Mouse (Mus musculus): ENCODE results near the gene Cpm. TPM values are rescaled to one million over a fixed set of nuclear protein-coding genes. Genes with fewer than 3 reads are reported as not detected.

The Cpm gene
- polyA plus RNA-seq (2014; fragmentation: Nextera tagmentation; extraction: Ambion mirVana), result 4.2 and 4.4 TPM in 2 replicates

DNA sequence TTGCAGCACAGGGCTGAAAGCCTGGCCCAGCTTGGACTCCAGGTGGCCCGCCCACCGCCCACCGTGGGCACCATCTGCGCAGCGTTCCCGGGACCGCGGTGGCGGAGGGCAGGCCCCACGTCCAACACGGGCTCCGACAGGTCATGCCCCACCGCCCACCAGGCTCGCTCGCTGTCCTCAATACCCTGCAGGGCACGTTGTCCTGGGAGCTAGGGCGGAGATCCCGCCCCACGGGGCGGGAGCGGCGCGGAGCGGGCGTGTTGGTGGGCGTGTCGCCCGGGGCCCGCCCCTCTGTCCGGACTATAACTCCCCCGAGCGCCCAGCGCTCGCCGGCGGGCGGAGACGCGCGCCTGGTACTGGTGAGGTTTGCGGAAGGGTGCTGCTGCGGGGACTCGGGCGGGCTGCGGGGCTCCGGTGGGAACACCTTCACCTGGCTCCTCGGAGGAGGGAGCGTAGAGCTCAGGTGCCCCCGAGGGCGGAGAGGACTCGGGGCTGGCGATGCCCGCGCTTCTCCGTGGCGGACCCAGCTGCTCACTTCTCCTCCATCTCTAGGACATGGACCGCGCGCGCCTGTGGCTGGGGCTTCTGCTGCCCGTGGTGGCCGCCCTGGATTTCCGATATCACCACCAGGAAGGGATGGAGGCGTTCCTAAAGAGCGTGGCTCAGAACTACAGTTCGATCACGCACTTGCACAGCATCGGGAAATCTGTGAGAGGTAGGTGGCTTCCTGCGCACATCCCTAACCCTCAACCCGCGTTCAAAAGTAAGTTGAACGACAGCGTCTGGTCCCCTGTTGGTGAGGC lies at the start of gene Cpm:
Cpm (plus strand) TSS at position 332 of the 803 bp plus-strand sequence.
- peaks cover 16% of the 10 kb centered on the region for H3K27me3 ChIP-seq (ENCODE audit: control insufficient read depth, insufficient read depth, low read length)
- under 1% methylated on average over 69 of the region's 73 CpGs for WGBS
- H3K36me3 ChIP-seq (ENCODE audit: control insufficient read depth, insufficient read depth, low read length), result no peaks in the 10 kb centered on the region
- H3K4me2 ChIP-seq (ENCODE audit: low read depth, low read length), result peak within 1 kb of the TSS; percentile 90
- H3K9me3 ChIP-seq (ENCODE audit: control insufficient read depth, low read length), result no peaks in the 10 kb centered on the region
- H3K4me3 ChIP-seq (ENCODE audit: low read depth, low read length), result peak within 1 kb of the TSS; percentile 46
- no peak within 1 kb of the TSS for H3K27ac ChIP-seq (ENCODE audit: low read depth, low read length)
- peak within 1 kb of the TSS; percentile 37 for H3K9ac ChIP-seq (replicated peaks; ENCODE audit: low read depth, low read length)
- ATAC-seq (ENCODE audit: low read depth), result peak; percentile 85
- 0 out of 2 replicates have a peak, but pooled peaks cover 5% of the 10 kb centered on the region for H3K4me1 ChIP-seq (ENCODE audit: control insufficient read depth, insufficient read depth, low read length)

GRCm38 (mm10) chr10:117579771-117580284 lies 49.5 kb upstream of the Cpm start:
- H3K4me1 ChIP-seq (ENCODE audit: control insufficient read depth, insufficient read depth, low read length), result no peaks in the 10 kb centered on the region
- no peaks in the 10 kb centered on the region for H3K27me3 ChIP-seq (ENCODE audit: control insufficient read depth, insufficient read depth, low read length)
- H3K9ac ChIP-seq (replicated peaks; ENCODE audit: low read depth, low read length), result no peak overlapping the region
- no peaks in the 10 kb centered on the region for H3K9me3 ChIP-seq (ENCODE audit: control insufficient read depth, low read length)
- H3K36me3 ChIP-seq (ENCODE audit: control insufficient read depth, insufficient read depth, low read length), result no peaks in the 10 kb centered on the region
- no peak overlapping the region for H3K27ac ChIP-seq (ENCODE audit: low read depth, low read length)
- H3K4me3 ChIP-seq (ENCODE audit: low read depth, low read length), result no peak overlapping the region
- ATAC-seq (ENCODE audit: low read depth), result no peak
- no peak overlapping the region for H3K4me2 ChIP-seq (ENCODE audit: low read depth, low read length)
- 72% methylated on average over 9 of the region's 9 CpGs for WGBS

DNA sequence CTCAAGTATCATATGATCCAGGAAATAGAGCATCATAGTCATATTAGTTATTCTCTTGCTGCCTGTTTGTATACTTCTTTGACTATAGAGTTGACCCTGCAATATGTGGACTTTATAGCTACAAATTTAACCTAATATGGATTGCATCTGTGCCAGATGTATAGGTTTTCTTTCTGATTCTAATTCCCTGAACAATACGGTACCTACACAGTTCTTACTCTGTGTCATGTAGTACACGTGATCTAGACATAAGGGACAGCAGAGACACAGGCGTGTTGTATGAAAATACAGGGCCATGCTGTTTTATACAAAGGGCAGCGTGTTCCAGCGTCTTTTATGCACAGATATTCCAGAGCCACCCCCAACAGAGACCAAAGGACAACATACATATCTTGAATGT lies 48.9 kb upstream of the Cpm start:
- H3K9ac ChIP-seq (replicated peaks; ENCODE audit: low read depth, low read length), result no peak overlapping the region
- 89% methylated on average over 5 of the region's 5 CpGs for whole genome bisulfite sequencing
- no peak for ATAC-seq (ENCODE audit: low read depth)
- H3K4me1 ChIP-seq (ENCODE audit: control insufficient read depth, insufficient read depth, low read length), result no peaks in the 10 kb centered on the region
- no peaks in the 10 kb centered on the region for H3K9me3 ChIP-seq (ENCODE audit: control insufficient read depth, low read length)
- no peaks in the 10 kb centered on the region for H3K27me3 ChIP-seq (ENCODE audit: control insufficient read depth, insufficient read depth, low read length)
- H3K4me2 ChIP-seq (ENCODE audit: low read depth, low read length), result no peak overlapping the region
- no peak overlapping the region for H3K27ac ChIP-seq (ENCODE audit: low read depth, low read length)
- no peaks in the 10 kb centered on the region for H3K36me3 ChIP-seq (ENCODE audit: control insufficient read depth, insufficient read depth, low read length)
- no peak overlapping the region for H3K4me3 ChIP-seq (ENCODE audit: low read depth, low read length)

DNA sequence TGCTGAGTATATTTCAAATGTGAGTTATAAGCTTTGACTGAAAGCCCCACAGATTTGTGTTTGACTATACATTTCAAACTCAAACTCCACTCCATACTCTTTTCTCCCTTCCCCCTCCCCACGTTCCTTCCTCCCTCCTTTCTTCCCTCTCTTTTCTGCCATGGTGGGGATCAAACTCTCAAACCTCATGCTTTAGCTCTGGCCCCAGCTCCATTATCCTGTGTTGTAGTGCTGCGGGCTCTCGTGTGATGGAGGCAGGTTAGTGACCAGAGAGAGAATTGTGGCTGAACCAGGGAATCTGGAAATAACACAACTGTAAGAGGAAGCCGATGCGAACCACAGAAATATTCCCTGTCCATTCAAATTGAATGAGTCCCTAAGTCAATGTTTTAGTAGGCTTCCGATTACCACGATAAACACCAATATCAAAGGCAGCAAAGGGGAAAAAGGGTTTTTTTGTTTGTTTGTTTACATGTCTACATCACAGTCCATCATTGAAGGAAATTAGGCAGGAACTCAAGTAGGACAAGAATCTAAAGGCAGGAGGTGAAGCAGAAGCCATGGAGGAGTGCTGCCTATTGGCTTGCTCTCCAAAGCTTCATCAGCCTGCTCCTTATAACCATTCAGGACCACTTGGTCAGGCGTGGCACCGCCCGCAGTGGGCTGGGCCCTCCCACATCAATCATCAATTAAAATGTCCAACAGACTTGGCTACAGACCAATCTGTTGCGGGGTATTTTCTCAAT lies 48.1 kb upstream of the Cpm start:
- Histone ChIP-seq H3K4me3 (ENCODE audit: low read depth, low read length) (no peak overlapping the region), H3K36me3 (ENCODE audit: control insufficient read depth, insufficient read depth, low read length) (no peaks in the 10 kb centered on the region), H3K9me3 (ENCODE audit: control insufficient read depth, low read length) (no peaks in the 10 kb centered on the region), H3K4me1 (ENCODE audit: control insufficient read depth, insufficient read depth, low read length) (no peaks in the 10 kb centered on the region), H3K27ac (ENCODE audit: low read depth, low read length) (no peak overlapping the region), H3K9ac (replicated peaks; ENCODE audit: low read depth, low read length) (no peak overlapping the region), H3K27me3 (ENCODE audit: control insufficient read depth, insufficient read depth, low read length) (no peaks in the 10 kb centered on the region), H3K4me2 (ENCODE audit: low read depth, low read length) (no peak overlapping the region)
- 89% methylated on average over 11 of the region's 11 CpGs for WGBS
- ATAC-seq (ENCODE audit: low read depth), result no peak

DNA sequence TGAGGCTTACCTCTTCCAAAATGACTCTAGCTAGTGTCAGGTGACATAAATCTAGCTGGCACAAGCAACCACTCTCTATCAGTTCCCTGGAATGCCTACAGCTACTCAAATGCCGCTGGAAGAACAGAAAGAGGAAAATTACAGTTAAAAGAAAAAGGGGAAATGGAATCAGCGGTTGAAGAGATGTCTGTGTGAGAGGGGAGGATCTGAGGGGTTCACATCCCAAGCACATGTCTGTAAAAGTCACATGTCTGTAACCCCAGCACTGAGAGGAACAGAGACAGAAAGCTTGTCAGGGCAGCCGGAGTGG lies 47.6 kb upstream of the Cpm start:
- 91% methylated on average over 3 of the region's 3 CpGs for WGBS

GRCm38 (mm10) chr10:117583155-117584061 lies 45.9 kb upstream of the Cpm start:
- H3K9ac ChIP-seq (replicated peaks; ENCODE audit: low read depth, low read length), result no peak overlapping the region
- ATAC-seq (ENCODE audit: low read depth), result no peak
- no peak overlapping the region for H3K4me2 ChIP-seq (ENCODE audit: low read depth, low read length)
- no peak overlapping the region for H3K27ac ChIP-seq (ENCODE audit: low read depth, low read length)
- H3K9me3 ChIP-seq (ENCODE audit: control insufficient read depth, low read length), result no peaks in the 10 kb centered on the region
- H3K36me3 ChIP-seq (ENCODE audit: control insufficient read depth, insufficient read depth, low read length), result no peaks in the 10 kb centered on the region
- 0 out of 2 replicates have a peak, but pooled peaks cover 2% of the 10 kb centered on the region for H3K4me1 ChIP-seq (ENCODE audit: control insufficient read depth, insufficient read depth, low read length)
- H3K4me3 ChIP-seq (ENCODE audit: low read depth, low read length), result no peak overlapping the region
- H3K27me3 ChIP-seq (ENCODE audit: control insufficient read depth, insufficient read depth, low read length), result no peaks in the 10 kb centered on the region
- 66% methylated on average over 14 of the region's 14 CpGs for WGBS

More for the DNA sequence above, 47.6 kb upstream of the Cpm start:
- H3K36me3 ChIP-seq (ENCODE audit: control insufficient read depth, insufficient read depth, low read length), result no peaks in the 10 kb centered on the region
- H3K4me2 ChIP-seq (ENCODE audit: low read depth, low read length), result no peak overlapping the region
- no peak for ATAC-seq (ENCODE audit: low read depth)
- no peak overlapping the region for H3K9ac ChIP-seq (replicated peaks; ENCODE audit: low read depth, low read length)
- no peaks in the 10 kb centered on the region for H3K27me3 ChIP-seq (ENCODE audit: control insufficient read depth, insufficient read depth, low read length)
- H3K4me1 ChIP-seq (ENCODE audit: control insufficient read depth, insufficient read depth, low read length), result no peaks in the 10 kb centered on the region
- H3K4me3 ChIP-seq (ENCODE audit: low read depth, low read length), result no peak overlapping the region
- no peaks in the 10 kb centered on the region for H3K9me3 ChIP-seq (ENCODE audit: control insufficient read depth, low read length)
- no peak overlapping the region for H3K27ac ChIP-seq (ENCODE audit: low read depth, low read length)

- H3K9me3 ChIP-seq (ENCODE audit: control insufficient read depth, low read length), result no peaks in the 10 kb centered on the region
- 57% methylated on average over 3 of the region's 3 CpGs for WGBS
- 0 out of 2 replicates have a peak, but pooled peaks cover 2% of the 10 kb centered on the region for H3K4me1 ChIP-seq (ENCODE audit: control insufficient read depth, insufficient read depth, low read length)
- no peaks in the 10 kb centered on the region for H3K36me3 ChIP-seq (ENCODE audit: control insufficient read depth, insufficient read depth, low read length)
- no peak overlapping the region for H3K9ac ChIP-seq (replicated peaks; ENCODE audit: low read depth, low read length)
- ATAC-seq (ENCODE audit: low read depth), result no peak
- H3K4me3 ChIP-seq (ENCODE audit: low read depth, low read length), result no peak overlapping the region
- no peaks in the 10 kb centered on the region for H3K27me3 ChIP-seq (ENCODE audit: control insufficient read depth, insufficient read depth, low read length)
- no peak overlapping the region for H3K27ac ChIP-seq (ENCODE audit: low read depth, low read length)
- no peak overlapping the region for H3K4me2 ChIP-seq (ENCODE audit: low read depth, low read length)
Observed at GRCm38 (mm10) chr10:117584102-117584501, 45.2 kb upstream of the Cpm start.

DNA sequence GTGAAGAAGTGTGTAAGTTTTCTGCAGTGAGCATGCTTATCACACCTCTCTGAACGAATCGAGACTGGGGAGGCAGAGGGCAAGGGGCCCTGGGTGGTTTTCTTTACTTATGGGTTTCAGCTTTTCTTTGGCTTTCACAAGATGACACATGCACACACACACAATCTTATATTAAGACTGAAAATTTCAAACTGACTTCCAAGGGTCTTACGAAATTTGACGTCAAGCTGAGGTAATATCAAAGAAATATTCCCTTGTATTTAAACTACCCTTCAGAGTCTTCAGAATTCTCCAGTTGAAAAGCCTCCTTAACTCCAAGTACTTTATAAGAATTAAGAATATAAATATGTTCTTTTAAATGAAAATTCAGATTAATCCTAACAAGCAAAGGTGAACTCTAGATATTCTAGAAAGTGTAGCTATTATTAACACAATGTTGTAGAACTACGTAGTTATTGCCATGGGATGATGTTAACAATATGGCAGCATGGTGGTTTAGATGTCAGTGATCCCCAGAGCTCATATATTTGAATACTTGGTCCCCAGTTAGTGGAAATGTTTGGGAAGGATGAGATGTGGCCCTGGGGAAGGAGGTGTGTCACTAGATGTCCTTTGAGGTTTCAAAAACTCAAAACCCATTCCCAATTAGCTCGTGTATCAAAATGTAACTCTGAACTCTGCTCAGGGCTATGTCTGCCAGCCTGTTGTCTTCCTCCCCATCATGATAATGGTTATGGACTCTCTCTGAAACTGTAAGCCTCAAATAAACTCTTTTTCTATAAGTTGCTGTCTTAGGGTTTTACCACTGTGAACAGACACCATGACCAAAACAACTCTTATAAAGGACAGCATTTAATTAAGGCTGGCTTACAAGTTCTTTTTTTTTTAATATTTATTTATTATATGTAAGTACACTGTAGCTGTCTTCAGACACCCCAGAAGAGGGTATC lies 44.5 kb upstream of the Cpm start:
- no peak overlapping the region for H3K4me2 ChIP-seq (ENCODE audit: low read depth, low read length)
- H3K9ac ChIP-seq (replicated peaks; ENCODE audit: low read depth, low read length), result no peak overlapping the region
- H3K4me1 ChIP-seq (ENCODE audit: control insufficient read depth, insufficient read depth, low read length), result 0 out of 2 replicates have a peak, but pooled peaks cover 2% of the 10 kb centered on the region
- ATAC-seq (ENCODE audit: low read depth), result no peak
- no peaks in the 10 kb centered on the region for H3K27me3 ChIP-seq (ENCODE audit: control insufficient read depth, insufficient read depth, low read length)
- H3K36me3 ChIP-seq (ENCODE audit: control insufficient read depth, insufficient read depth, low read length), result no peaks in the 10 kb centered on the region
- no peak overlapping the region for H3K27ac ChIP-seq (ENCODE audit: low read depth, low read length)
- 89% methylated on average over 6 of the region's 6 CpGs for WGBS
- H3K9me3 ChIP-seq (ENCODE audit: control insufficient read depth, low read length), result no peaks in the 10 kb centered on the region
- H3K4me3 ChIP-seq (ENCODE audit: low read depth, low read length), result no peak overlapping the region
